Mouse (Mus musculus): ENCODE results near the gene Gm20503. TPM values are rescaled to one million over a fixed set of nuclear protein-coding genes. Genes with fewer than 3 reads are reported as not detected.

Gene Gm20503
- total RNA-seq (2015; ENCODE audit: low replicate concordance): not detected in 2 replicates
- not detected in 2 replicates for total RNA-seq (2017; ENCODE audit: low replicate concordance)

- ATAC-seq (replicated peaks; ENCODE audit: low FRiP score, poor library complexity, severe bottlenecking): peak; percentile 97
These were observed at the start of gene Gm20503 for GRCm38 (mm10) chr4:59002948-59003805. TSS of gene Gm20503 (plus strand) at chr4:59003210.

GRCm38 (mm10) chr4:58961719-58962118 is 41.3 kb upstream of the Gm20503 start:
- ATAC-seq (replicated peaks; ENCODE audit: low FRiP score, poor library complexity, severe bottlenecking): no peak

GRCm38 (mm10) chr4:58963271-58963670 is 39.7 kb upstream of the Gm20503 start:
- no peak for ATAC-seq (replicated peaks; ENCODE audit: low FRiP score, poor library complexity, severe bottlenecking)

- no peak for ATAC-seq (replicated peaks; ENCODE audit: low FRiP score, poor library complexity, severe bottlenecking)
These were observed 37.9 kb upstream of the Gm20503 start for GRCm38 (mm10) chr4:58965136-58965535.

GRCm38 (mm10) chr4:58970678-58971077 is 32.3 kb upstream of the Gm20503 start:
- peak; percentile 92 for ATAC-seq (replicated peaks; ENCODE audit: low FRiP score, poor library complexity, severe bottlenecking)

GRCm38 (mm10) chr4:58975711-58976110 is 27.3 kb upstream of the Gm20503 start:
- no peak for ATAC-seq (replicated peaks; ENCODE audit: low FRiP score, poor library complexity, severe bottlenecking)

GRCm38 (mm10) chr4:58981421-58981820 is 21.6 kb upstream of the Gm20503 start:
- no peak for ATAC-seq (replicated peaks; ENCODE audit: low FRiP score, poor library complexity, severe bottlenecking)

GRCm38 (mm10) chr4:58982806-58983205 is 20.2 kb upstream of the Gm20503 start:
- no peak for ATAC-seq (replicated peaks; ENCODE audit: low FRiP score, poor library complexity, severe bottlenecking)

- ATAC-seq (replicated peaks; ENCODE audit: low FRiP score, poor library complexity, severe bottlenecking): no peak
These were observed 17.8 kb upstream of the Gm20503 start for GRCm38 (mm10) chr4:58985157-58985648.

- peak; percentile 72 for ATAC-seq (replicated peaks; ENCODE audit: low FRiP score, poor library complexity, severe bottlenecking)
These were observed 16.3 kb upstream of the Gm20503 start, which contains the start of gene Ptgr1 for GRCm38 (mm10) chr4:58986540-58987190. TSS of gene Ptgr1 (minus strand) at chr4:58987119.

GRCm38 (mm10) chr4:58989303-58989898 is 13.6 kb upstream of the Gm20503 start:
- no peak for ATAC-seq (replicated peaks; ENCODE audit: low FRiP score, poor library complexity, severe bottlenecking)

- ATAC-seq (replicated peaks; ENCODE audit: low FRiP score, poor library complexity, severe bottlenecking): no peak
These were observed 12.2 kb upstream of the Gm20503 start for GRCm38 (mm10) chr4:58990609-58991434.

GRCm38 (mm10) chr4:58992195-58992594 is 10.8 kb upstream of the Gm20503 start:
- ATAC-seq (replicated peaks; ENCODE audit: low FRiP score, poor library complexity, severe bottlenecking): no peak

- no peak for ATAC-seq (replicated peaks; ENCODE audit: low FRiP score, poor library complexity, severe bottlenecking)
These were observed 8.2 kb upstream of the Gm20503 start, which contains the start of gene Dnajc25 for GRCm38 (mm10) chr4:58994762-58995161. TSS of gene Dnajc25 (plus strand) at chr4:58995062.

- ATAC-seq (replicated peaks; ENCODE audit: low FRiP score, poor library complexity, severe bottlenecking): no peak
These were observed 7.7 kb upstream of the Gm20503 start for GRCm38 (mm10) chr4:58995251-58995693.

- no peak for ATAC-seq (replicated peaks; ENCODE audit: low FRiP score, poor library complexity, severe bottlenecking)
These were observed 5.9 kb upstream of the Gm20503 start for GRCm38 (mm10) chr4:58997081-58997480.

- ATAC-seq (replicated peaks; ENCODE audit: low FRiP score, poor library complexity, severe bottlenecking): no peak
These were observed 4.3 kb upstream of the Gm20503 start for GRCm38 (mm10) chr4:58998688-58999087.

GRCm38 (mm10) chr4:58999686-59000085 is 3.3 kb upstream of the Gm20503 start:
- ATAC-seq (replicated peaks; ENCODE audit: low FRiP score, poor library complexity, severe bottlenecking): no peak

GRCm38 (mm10) chr4:59000614-59001013 is 2.4 kb upstream of the Gm20503 start:
- no peak for ATAC-seq (replicated peaks; ENCODE audit: low FRiP score, poor library complexity, severe bottlenecking)

Measured in erythroid progenitor cell, adult 5-6 weeks (primary cell).